Mouse (Mus musculus) kidney, adult 18-20 months (tissue): Measurements from ENCODE around the gene Ankrd52.

Source experiments
- DNase-seq: peaks from one replicate; pipeline ENCODE4 v3.0.0; 2021

Ankrd52 gene

GRCm38 (mm10) chr10:128370021-128370420 lies 6.9 kb upstream of the Ankrd52 start:
- no peak for DNase-seq

DNA sequence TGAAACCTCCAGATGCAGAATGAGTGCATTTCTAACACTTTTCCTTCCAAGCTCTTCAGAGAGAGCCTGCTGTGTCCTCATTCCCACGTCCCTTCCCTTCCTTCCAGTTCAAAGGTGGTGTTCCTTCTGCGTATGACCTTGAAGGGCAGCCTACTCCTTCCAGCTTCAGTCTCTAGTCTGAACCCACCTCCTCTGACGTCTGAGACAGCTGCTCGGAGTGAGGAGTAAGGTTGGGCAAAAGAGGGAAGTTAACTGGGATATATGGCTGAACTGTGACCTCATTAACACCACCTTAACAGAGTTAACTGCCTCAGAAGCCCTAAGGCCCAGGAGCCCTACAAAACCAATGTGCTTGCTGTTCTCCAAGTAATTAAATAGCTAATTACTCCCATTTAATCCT lies 6.3 kb upstream of the Ankrd52 start:
- no peak for DNase-seq

- DNase-seq = no peak
These were observed 4.8 kb upstream of the Ankrd52 start for GRCm38 (mm10) chr10:128372142-128372541.

DNA sequence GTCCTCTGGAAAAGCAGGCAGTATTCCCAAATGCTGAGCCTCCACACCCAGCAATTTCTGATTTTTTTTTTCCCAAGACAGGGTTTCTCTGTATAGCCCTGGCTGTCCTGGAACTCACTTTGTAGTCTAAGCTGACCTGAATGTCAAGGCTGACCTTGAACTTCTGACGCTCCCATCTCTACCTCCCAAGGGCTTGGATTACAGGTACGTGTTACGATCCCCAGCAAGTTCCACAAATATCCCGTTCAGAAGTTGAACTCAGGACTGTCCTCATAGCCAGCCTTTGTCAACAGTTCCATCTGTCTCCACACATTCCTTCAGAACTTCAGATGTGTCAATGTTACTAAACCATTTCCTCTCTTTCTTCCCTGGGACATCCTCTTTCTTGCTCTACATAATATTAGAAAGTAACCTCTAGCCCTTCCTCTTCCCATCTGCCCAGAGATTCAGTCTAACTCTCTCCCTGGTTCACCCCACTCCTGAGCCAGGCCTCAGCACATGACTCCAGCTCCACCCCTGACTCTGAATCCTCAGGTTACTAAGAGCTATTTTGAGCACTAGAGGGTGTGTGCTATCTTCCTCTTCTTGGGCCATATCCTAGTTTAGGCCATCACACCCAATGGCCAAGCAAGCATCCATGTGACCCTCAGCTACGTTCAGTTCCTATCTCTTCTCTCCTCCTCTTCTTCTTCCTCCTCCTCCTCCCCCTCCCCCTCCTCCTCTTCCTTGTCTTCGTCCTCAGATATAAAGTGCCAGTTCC lies 3.7 kb upstream of the Ankrd52 start:
- DNase-seq = no peak

DNA sequence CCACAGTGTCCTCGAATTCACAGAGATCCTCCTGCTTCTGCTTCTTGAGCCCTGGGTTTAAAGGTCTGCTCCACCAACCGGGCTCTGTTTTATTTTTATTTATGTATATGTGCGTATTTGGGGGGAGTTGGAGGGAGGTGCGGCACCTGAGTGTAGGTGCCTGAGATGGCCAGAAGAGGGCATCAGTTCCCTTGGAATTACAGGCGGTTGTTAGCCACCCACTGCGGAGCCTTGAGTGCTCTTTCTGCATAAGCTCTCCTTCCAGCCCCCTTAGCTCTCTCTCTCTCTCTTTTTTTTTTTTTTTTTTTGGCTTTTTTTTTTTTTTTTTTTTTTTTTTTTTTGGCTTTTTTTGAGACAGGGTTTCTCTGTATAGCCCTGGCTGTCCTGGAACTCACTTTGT lies 2.5 kb upstream of the Ankrd52 start:
- no peak for DNase-seq

GRCm38 (mm10) chr10:128376099-128376454 lies 838 bp upstream of the Ankrd52 start:
- DNase-seq = no peak

GRCm38 (mm10) chr10:128377222-128377939 lies 466 bp downstream of the Ankrd52 start:
- no peak for DNase-seq

GRCm38 (mm10) chr10:128377940-128378448 lies 1.1 kb downstream of the Ankrd52 start:
- no peak for DNase-seq

- no peak for DNase-seq
These were observed 1.5 kb downstream of the Ankrd52 start for GRCm38 (mm10) chr10:128378462-128378861.

DNA sequence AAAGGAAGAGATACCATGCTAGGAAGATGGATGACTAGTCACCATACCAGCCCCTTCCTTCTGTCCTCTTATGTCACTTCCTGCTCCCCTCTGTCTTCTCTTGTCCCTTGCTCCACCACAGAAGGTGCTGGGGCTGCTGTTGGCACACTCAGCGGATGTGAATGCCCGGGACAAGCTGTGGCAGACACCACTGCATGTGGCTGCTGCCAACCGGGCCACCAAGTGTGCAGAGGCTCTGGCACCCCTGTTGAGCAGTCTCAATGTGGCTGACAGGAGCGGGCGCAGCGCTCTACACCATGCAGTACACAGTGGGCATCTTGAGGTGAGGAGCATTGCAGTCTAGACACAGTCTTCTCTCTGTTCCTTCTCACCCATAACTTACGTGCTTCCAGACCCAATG lies 2.3 kb downstream of the Ankrd52 start:
- DNase-seq = no peak

GRCm38 (mm10) chr10:128380565-128380964 lies 3.6 kb downstream of the Ankrd52 start:
- DNase-seq = peak; percentile 32

DNA sequence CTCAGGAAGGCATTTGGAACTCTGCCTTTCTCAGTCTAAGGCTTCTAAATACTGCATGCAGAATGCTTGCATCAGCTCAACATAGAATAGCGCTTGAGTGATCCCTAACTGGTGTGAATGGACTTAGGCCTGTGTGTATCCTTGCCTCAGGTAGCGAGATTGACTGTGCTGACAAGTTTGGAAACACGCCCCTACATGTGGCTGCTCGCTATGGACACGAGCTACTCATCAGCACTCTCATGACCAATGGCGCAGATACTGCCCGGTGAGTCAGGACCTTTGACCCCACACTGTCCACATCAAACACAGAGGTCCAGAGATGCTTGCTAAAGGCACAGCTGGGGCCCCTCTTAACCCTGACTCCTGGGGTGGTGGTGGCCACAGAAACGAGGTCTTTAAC lies 5.6 kb downstream of the Ankrd52 start:
- DNase-seq = no peak

DNA sequence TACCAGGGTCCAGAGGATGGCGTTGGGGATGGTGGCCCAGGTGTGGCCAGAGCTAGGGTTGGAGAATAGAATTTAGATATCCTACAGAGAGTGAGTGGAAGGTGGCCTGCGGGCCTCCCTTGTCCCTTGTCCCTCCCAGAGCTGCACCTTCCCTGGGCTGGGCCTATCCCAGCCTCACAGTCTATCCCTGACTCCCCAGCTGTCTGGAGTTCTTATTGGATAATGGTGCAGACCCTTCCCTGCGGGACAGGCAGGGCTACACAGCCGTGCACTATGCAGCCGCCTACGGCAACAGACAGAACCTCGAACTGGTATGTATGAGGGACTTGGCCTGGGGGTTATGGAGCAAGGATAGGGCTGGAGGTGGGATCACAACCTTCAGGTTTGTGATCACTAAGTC lies 9.0 kb downstream of the Ankrd52 start:
- no peak for DNase-seq

DNA sequence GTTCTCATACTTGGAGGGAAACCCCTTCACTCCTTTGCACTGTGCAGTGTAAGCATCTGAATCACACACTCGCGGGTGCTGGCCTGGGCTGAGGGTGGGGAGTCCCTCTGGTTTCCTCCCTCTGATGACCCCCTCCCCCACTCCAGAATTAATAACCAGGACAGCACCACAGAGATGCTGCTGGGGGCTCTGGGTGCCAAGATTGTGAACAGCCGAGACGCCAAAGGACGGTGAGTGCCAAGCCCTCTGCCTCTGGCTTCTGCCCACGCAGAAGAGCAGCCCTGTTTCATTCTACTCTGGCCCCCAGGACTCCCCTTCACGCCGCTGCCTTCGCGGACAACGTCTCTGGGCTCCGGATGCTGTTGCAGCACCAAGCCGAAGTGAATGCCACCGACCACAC lies 12.0 kb downstream of the Ankrd52 start:
- no peak for DNase-seq

DNA sequence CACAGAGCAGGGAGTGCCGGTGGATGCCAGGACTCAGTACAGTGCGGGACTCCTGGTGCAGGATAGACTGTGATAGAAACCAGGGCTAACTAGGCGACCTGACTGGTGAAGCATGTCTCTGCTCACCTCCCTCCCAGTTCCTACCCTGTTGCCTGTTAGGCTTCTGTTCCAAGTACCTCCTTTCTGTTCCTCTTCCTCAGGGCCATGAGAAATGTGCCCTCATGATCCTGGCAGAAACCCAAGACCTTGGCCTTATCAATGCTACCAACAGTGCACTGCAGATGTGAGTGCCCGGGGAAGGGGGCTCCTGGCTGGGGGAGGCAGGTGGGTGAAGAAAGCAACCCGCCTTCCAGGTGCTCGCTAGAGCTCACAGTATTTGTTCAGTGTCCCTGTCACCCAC lies 12.7 kb downstream of the Ankrd52 start:
- DNase-seq = no peak

DNA sequence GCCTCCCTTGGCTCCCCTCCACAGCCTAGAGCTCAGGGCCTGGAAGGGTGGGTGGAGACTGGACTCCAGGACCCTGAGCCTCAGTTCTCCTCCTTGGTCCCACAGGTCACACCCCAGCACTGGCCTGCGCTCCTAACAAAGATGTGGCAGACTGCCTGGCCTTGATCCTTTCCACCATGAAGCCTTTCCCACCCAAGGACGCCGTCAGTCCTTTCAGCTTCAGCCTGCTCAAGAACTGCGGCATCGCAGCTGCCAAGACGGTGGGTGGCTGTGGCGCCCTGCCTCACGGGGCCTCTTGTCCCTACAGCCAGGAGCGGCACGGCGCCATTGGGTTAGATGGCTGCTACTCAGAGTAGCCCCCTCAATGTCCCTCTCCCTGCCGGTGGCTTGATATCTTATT lies 13.5 kb downstream of the Ankrd52 start:
- DNase-seq = no peak

- DNase-seq = no peak
These were observed 14.9 kb downstream of the Ankrd52 start for GRCm38 (mm10) chr10:128391850-128392249.

DNA sequence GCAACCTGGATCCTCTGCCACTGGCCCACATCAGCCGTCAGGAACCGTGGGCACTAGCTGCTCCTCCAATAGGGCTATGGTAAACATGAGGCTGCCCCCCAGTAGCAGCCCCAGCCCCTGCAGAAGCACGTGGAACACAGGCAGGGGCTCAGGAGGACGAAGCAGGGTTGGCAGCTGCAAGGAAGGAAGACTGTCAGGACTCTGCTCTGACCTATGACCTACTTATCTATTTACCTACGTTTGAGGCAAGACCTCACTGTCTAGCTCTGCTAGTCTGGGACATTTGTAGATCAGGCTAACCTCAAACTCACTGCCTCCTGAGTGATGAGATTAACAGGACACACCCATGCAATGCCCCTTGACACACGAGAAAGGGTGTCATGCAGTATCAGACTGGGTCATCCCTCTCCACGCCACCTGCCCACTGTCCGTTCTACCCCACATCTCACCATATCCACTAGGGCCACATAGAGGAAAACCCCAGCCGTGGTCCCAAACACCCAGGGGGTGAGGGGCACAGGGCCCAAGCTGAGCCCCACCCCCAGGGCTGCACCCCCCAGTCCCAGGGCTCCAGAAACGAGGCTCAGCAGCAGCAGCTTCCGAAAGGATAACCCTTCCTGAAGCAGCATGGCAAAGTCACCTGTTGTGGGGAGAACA lies 19.2 kb downstream of the Ankrd52 start:
- DNase-seq = no peak

GRCm38 (mm10) chr10:128396716-128397264 lies 19.9 kb downstream of the Ankrd52 start:
- DNase-seq = peak; percentile 40

- DNase-seq = peak; percentile 29
These were observed 20.6 kb downstream of the Ankrd52 start for GRCm38 (mm10) chr10:128397466-128397865.

- DNase-seq = peak; percentile 70
These were observed 23.4 kb downstream of the Ankrd52 start for GRCm38 (mm10) chr10:128400338-128400737.

DNA sequence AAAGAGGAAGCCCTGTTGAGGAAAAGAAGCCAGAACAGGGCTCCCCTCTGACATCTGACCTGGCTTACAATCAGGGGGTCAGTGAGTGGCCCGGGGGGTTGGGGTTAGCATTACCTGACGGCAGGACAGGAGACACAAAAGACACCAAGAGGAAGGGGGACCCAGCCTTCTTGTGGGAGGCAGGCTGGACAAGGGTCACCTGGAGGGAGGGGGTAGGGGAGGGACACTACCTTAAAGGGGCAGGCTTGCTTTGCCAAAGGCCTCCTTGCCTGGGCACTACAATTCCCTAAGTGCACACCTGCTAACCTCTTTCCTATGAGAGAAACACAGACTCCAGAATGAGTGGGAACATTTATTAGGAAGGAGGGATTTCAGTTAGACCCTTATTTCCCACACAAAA lies 24.1 kb downstream of the Ankrd52 start, which contains the start of gene Slc39a5:
TSS of gene Slc39a5 (minus strand) at position 174 of the 400 bp plus-strand sequence.
- DNase-seq = peak; percentile 48

GRCm38 (mm10) chr10:128401638-128402037 lies 24.7 kb downstream of the Ankrd52 start:
- DNase-seq = no peak
